Mouse (Mus musculus) layer of hippocampus, adult 6 months (tissue): ENCODE data around the gene Sgo2b. TPM values are rescaled to one million over a fixed set of nuclear protein-coding genes. Genes with fewer than 3 reads are reported as not detected.

Experiments
- long read RNA-seq, 2 experiments: library from polyadenylated mRNA; unstranded; transcript quantifications; one replicate each; pipeline ENCODE4 v2.0.0; 2019 to 2020
- polyA plus RNA-seq: library from polyadenylated mRNA; unstranded; fragments of <200 nt; fragmentation: Nextera tagmentation; gene quantifications from 2 replicates; pipeline ENCODE4 v1.2.3, GENCODE M21; 2021

Sgo2b gene
- polyA plus RNA-seq: not detected in 2 replicates
- long read RNA-seq, experiment 1: 0 reads
- long read RNA-seq, experiment 2: 0 reads

DNA sequence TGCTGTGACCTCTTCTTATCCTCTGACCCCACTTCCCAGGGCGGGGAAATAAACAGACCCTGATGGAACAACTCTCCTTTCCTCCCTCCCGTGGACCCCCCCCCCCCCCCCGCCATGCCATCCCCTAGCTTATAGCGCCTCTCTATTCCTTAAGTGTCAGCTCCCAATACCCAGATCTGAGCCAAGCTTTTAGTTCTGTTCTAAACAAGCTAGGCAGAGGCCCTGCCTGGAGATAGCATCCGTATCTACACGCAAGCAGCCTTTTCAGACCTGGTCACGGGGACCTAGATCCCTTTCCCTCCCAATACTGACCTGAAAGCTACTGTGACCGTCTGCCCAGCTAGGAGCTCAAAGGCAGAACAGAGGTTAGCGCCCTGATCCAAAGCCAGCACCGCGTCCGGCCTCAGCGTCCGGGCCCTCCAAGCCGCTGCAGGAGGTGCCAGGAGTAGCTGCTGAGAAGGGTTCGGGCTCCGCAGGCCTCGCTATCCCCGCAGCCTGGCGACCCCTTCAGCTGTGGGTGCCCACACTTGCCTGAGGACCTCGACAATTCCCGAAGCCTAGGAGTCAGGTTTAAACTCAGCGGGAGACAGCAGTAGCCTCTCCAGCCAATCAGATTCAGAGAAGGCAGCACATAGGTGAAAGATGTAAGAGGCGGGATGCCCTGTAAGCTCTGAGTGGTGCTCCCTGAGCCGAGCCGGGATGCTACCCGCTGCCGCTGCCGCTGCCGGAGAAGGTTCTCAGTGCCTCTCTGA is at the start of gene Sgo2b:
Gene Sgo2b, minus strand, starts transcription at position 623 of the 752 bp plus-strand sequence.

